Mouse (Mus musculus) adrenal gland, postnatal 4 days (tissue): Measurements from ENCODE around the gene Rapgef3. TPM values are rescaled to one million over a fixed set of nuclear protein-coding genes. Genes with fewer than 3 reads are reported as not detected.

ENCODE experiments used
- DNase-seq, 2 experiments: peaks; one replicate each; pipeline ENCODE4 v3.0.0; 2021 to 2022; ENCODE audit warnings: low spot score in 2 of 2, mixed read lengths in 2 of 2
- total RNA-seq, 2 experiments: library from RNA; stranded (reverse); gene quantifications; 2 replicates each; pipeline ENCODE4 v1.2.3; 2021

The Rapgef3 gene
- total RNA-seq, 2 experiments from 2014 or later = 19.2 to 27.9 TPM

GRCm38 (mm10) chr15:97776514-97776913, 8.7 kb upstream of the Rapgef3 start:
- peak in 1 of 2 experiments; percentile 68 for DNase-seq

- no peak for DNase-seq
These were observed 6.2 kb upstream of the Rapgef3 start for GRCm38 (mm10) chr15:97773961-97774370.

GRCm38 (mm10) chr15:97773108-97773507, 5.3 kb upstream of the Rapgef3 start:
- DNase-seq = no peak

- no peak for DNase-seq
These were observed 2.5 kb upstream of the Rapgef3 start for GRCm38 (mm10) chr15:97770280-97770679.

- DNase-seq = no peak
These were observed 420 bp upstream of the Rapgef3 start for GRCm38 (mm10) chr15:97768192-97768591.

- no peak for DNase-seq
These were observed 1.0 kb downstream of the Rapgef3 start for GRCm38 (mm10) chr15:97766594-97767279.

GRCm38 (mm10) chr15:97766194-97766593, 1.6 kb downstream of the Rapgef3 start:
- no peak for DNase-seq

- no peak for DNase-seq
These were observed 2.5 kb downstream of the Rapgef3 start for GRCm38 (mm10) chr15:97765090-97765794.

- DNase-seq = no peak
These were observed 3.2 kb downstream of the Rapgef3 start for GRCm38 (mm10) chr15:97764532-97764931.

GRCm38 (mm10) chr15:97763256-97764049, 4.3 kb downstream of the Rapgef3 start:
- DNase-seq = no peak

- no peak for DNase-seq
These were observed 5.0 kb downstream of the Rapgef3 start for GRCm38 (mm10) chr15:97762733-97763132.

GRCm38 (mm10) chr15:97761438-97761837, 6.3 kb downstream of the Rapgef3 start:
- no peak for DNase-seq

GRCm38 (mm10) chr15:97760952-97761351, 6.8 kb downstream of the Rapgef3 start:
- no peak for DNase-seq

- no peak for DNase-seq
These were observed 7.8 kb downstream of the Rapgef3 start for GRCm38 (mm10) chr15:97760006-97760405.

GRCm38 (mm10) chr15:97755361-97755760, 12.4 kb downstream of the Rapgef3 start:
- DNase-seq = no peak

- no peak for DNase-seq
These were observed 13.3 kb downstream of the Rapgef3 start for GRCm38 (mm10) chr15:97754476-97754875.

- DNase-seq = no peak
These were observed 15.3 kb downstream of the Rapgef3 start for GRCm38 (mm10) chr15:97752491-97752890.

GRCm38 (mm10) chr15:97751676-97752075, 16.1 kb downstream of the Rapgef3 start:
- no peak for DNase-seq

- peak in 1 of 2 experiments; percentile 70 for DNase-seq
These were observed 17.1 kb downstream of the Rapgef3 start for GRCm38 (mm10) chr15:97750697-97751096.

- DNase-seq = no peak
These were observed 17.9 kb downstream of the Rapgef3 start for GRCm38 (mm10) chr15:97749841-97750240.

- no peak for DNase-seq
These were observed 18.4 kb downstream of the Rapgef3 start for GRCm38 (mm10) chr15:97749397-97749796.

GRCm38 (mm10) chr15:97748964-97749363, 18.8 kb downstream of the Rapgef3 start:
- no peak for DNase-seq
